Comparison of ENCODE assay signal across 17 mouse cellular contexts in the genomic region with DNA sequence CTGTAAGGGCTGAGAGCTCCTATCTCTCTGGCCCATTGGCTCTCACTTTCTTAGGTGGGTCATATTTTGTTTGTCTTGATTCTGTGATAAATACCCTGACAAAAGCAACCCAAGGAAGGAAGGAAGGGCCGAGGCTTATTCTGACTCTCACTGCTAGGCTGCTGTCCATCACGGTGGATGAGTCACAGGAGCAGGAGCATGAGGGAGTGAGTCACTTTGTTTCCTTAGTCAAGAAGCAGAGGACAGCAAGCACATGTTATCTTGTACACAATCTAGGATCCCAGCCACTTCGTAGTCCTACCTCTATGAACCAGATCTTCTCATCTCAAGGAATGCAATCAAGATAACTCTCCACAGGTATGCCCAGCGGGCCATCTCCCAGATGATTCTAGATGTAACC.
DNase-seq lines count a peak whose midpoint lies in the region; TF ChIP-seq lines count a peak whose summit lies in the region.
"Had no signal": no experiment of that assay in that cellular context is flagged by ENCODE, and none has a peak within 500 bp of the region (broad histone marks: within the 10 kb centered on the region; RNA-seq: fewer than 3 reads in every experiment).

No protein-coding gene starts in this region.

- H3K4me1 ChIP-seq in embryonic fibroblast, embryonic 13.5 days (ENCODE audit: control insufficient read depth, insufficient read depth, low read length) = peaks cover 11% of the 10 kb centered on the region
- H3K4me1 ChIP-seq: embryonic facial prominence, embryonic 13.5 days; hindbrain, embryonic 13.5 days; neural tube, embryonic 15.5 days had no signal

- H3K4me3 ChIP-seq in embryonic fibroblast, embryonic 13.5 days (ENCODE audit: insufficient read depth, low read length) = no peak overlapping the region
- H3K4me3 ChIP-seq: embryonic facial prominence, embryonic 13.5 days; hindbrain, embryonic 13.5 days; neural tube, embryonic 15.5 days had no signal

- H3K27ac ChIP-seq in embryonic fibroblast, embryonic 13.5 days (ENCODE audit: insufficient read depth, low read length) = peak overlapping the region; percentile 12; the same call in 1 of the 2 replicates
- H3K27ac ChIP-seq: embryonic facial prominence, embryonic 13.5 days; hindbrain, embryonic 13.5 days; kidney, postnatal 0 days; neural tube, embryonic 15.5 days had no signal

- peak; percentile 19 for DNase-seq in adrenal gland, postnatal 10 days
- no peak for DNase-seq in adrenal gland, adult 18-20 months (ENCODE audit: low spot score in 2 of 2)
- peak; percentile 10 to 57 for DNase-seq in kidney, postnatal 25 days
- no peak for DNase-seq in kidney, postnatal 10 days
- peak; percentile 69 for DNase-seq in Muller cell, postnatal 12 days (ENCODE audit: inconsistent ontology term)
- no peak for DNase-seq in spleen, adult 12 weeks (ENCODE audit: low spot score)
- DNase-seq in yolk sac, embryonic 10.5 days (ENCODE audit: low spot score) = no peak
- DNase-seq: cerebellum, adult 11-12 months; liver, postnatal 0 days; retina, postnatal 1 day; spleen, adult 18-20 months; thymus, postnatal 4 days had no signal

- no peak for TF ChIP-seq POLR2A in embryonic fibroblast, embryonic 13.5 days (IDR thresholded peaks at IDR 0.05; ENCODE audit: low read depth, low read length)

- TF ChIP-seq CTCF in embryonic fibroblast, embryonic 13.5 days (IDR thresholded peaks at IDR 0.05; ENCODE audit: borderline replicate concordance, insufficient read depth, low read length) = no peak

Comparison
In these comparisons a context has a peak if more than half of its experiments do, and no peak if none do; other contexts are left out.
1. DNase-seq: peak in adrenal gland, postnatal 10 days (single experiment), kidney, postnatal 25 days (2 of 2) and Muller cell, postnatal 12 days (single experiment); none in adrenal gland, adult 18-20 months (0 of 2), kidney, postnatal 10 days (single experiment), spleen, adult 12 weeks (single experiment) and yolk sac, embryonic 10.5 days (single experiment).